Mouse (Mus musculus) kidney, postnatal 25 days (tissue): ENCODE measurements at regions not wholly inside any gene's neighbourhood (a gene's known extent, or its start where the extent isn't known, plus 50 kb on each side); places are given as distances from the start of the nearest gene placed in this dataset.

Source experiments
- DNase-seq, 2 experiments: peaks; one replicate each; pipeline ENCODE4 v3.0.0; 2021; ENCODE audit warnings: mixed read lengths in 2 of 2

DNA sequence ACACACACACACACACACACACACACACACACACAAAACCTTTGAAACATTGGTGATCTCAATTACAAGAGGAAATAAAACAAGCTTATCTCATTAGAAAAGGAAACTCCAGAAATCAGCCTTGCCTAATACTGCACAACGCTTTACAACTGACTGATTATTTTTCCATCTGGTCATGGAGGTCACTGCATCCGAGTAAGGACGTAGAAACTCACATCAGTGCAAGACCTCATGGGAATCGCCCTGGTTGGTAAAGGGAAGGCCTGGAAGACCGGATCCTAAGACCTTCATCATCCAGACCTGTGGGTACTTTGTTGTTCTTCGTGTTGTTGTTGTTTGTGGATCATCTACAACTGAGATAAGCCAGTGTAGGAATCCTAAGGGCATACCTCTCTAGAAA lies 77.8 kb upstream of the Sestd1 start:
- no peak for DNase-seq

DNA sequence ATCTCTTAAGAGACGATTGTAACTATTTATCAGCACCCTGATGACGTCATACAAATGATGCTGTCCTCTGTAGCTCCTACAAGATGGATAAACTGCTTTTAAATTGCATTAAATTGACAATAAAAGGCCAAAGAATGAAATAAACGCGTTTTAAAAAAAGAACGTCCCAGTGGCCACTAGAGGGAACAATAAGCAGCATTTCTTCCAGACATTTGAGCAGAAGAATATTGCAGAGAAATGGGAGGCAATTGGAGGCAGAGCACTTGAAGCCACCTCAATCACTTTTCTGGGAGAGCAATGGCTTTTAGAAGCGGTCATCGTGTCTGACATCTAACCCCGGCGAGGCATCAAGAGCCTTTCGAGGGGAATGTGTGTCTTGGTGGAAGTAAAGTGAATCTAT lies 76.4 kb upstream of the Sestd1 start:
- DNase-seq, result no peak

DNA sequence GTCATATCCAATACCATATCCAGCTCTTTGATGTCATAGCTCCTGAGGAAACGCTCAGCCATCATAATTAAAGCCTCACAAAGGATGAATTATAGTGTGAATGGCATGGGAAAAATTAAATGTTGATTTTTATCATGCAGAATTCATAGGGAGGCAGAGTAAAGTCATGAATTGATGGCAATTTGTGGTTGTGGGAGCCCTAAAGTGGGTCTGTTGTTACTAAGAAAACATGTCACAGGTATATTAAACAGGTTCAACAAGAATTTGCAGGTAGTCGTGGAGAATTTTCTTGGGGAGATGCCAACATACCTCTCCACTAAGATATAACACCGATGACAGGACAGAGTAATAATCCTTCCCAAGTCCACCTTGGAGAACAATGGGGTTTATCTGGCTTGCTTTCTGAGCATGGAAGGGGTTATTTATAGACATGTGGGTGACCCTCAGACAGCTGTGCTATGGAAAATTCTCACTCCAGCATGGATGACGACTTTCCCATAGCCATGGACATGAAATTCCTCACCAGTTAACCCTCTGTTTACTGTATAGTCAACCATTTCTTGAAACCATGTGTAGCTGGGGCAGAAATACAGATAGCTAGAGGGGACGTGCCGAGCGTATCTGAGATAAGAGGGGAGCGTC lies 71.7 kb upstream of the Sestd1 start:
- no peak for DNase-seq

DNA sequence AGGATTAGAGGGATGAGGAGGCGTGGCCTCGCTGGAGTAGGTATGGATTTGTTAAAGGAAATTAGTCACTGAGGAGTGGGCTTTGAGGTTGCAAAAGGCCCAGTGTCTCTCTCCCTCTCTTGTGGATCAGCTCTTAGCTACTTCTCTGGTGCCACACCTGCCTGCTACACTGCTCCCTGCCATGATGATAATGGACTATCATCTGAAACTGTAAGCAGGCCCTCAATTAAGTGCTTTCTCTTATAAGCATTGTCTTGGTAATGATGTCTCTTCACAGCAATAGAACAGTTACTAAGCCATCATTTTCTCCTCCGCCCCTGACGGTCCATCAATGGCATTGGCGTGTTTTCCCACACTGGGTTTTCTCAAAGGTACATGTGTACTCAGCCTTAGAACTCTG lies 66.6 kb upstream of the Sestd1 start:
- no peak for DNase-seq

DNA sequence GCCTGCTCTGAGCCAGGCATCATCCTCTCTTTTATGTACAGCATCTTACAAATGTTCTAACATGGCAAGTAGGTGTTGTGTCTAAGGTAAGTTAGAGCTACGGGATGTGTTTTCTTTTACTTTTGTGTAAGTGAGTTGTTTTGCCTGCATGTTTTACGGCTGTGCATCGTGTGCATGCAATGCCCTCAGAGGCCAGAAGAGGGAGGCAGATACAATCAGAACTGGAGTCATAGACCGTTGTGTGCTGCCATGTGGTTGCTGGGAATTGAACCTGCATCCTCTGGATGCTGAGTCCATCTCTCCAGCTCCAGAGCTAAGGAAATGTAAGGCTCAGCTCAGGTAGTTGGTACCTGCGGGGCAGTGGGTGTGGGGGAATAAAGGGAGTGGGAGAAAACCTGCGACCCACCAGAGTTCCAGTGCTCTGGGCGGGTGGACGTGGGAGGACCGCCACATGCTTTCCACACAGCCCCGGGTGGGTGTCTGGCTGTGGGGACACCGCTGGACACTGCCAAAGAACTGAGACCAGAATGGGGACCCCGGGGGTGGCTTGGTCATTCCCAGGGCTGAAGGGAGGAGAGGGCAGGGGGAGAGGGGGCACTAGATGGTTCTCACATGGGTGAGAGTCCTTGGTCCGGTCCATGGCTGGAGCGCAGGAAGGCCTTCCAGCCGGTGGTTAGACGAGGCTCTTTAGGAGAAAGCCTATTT lies 63.5 kb upstream of the Sestd1 start:
- peak in 1 of 2 experiments; percentile 14 for DNase-seq

DNA sequence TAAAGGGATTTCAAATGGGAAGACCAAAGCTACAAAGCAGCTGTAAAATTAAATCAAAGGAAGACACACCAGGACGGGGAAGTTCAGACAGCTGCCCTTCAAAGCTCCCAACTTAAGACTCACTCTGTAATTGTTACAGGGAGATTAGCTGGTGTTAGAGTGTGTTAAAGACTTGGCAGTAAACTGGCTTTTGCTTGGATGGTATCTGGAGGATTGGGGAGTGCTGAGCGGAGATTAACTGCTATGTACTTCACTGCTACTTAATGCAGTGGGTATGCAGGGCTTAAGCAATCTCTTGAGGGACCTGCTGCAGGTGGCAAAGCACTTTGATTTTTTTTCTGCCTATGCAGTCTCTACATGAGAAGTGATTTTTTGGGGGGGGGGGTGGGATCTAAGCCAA lies 62.0 kb upstream of the Sestd1 start:
- no peak for DNase-seq

DNA sequence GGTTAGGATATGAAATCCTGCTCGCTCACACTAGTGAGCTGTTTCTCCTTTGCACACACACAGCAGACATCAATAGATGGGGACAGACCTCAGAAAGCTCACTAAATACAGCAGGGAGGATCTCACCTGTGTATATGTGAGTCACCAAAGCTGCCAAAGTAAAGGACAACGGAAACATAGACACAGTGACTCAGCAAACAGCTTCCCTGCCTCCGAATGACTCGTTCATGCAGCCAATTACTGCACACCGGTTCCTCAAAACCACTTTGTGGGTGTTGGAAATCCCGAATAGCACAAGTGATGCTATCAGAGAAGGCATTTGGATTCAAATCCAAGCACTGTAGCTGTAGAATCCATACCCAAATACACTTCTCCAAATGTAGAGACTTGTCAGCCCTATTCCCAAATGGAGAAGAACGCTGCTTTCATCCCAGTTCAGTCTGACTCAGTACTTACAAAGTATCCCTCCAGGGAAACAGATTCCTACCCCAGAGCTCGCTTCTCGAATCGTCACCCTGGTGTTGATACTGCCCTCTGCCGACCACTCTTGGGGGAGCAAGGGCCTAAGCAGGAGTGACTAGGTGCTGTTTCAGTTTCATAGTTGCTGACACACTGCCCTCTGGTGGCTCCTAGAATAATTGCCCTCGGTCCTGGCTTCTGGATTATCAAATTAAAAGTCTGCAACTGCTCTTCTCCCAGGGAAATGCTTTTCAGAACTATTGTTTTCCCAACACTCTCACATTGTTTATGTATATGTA lies 61.4 kb upstream of the Sestd1 start:
- DNase-seq, result peak; percentile 94 to 98

DNA sequence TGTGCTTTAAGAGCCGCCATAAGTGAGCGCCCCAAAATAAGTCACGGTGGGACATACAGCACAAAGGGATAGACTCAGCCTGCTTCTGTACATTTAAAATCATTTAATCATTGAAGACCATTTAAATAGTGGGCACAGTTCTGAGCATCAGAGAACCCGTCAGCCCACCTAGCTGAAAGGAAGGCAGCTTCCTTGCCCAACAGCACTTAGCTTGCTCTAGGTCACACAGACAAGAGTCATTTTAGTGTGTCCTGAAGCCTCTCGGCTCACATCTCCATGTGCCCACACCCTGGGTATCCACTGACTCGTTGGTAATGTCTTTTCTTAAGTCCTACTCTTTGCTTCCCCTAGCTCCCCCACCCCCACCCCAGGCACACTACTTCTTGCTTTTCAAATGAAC lies 59.7 kb upstream of the Sestd1 start:
- DNase-seq, result no peak

DNA sequence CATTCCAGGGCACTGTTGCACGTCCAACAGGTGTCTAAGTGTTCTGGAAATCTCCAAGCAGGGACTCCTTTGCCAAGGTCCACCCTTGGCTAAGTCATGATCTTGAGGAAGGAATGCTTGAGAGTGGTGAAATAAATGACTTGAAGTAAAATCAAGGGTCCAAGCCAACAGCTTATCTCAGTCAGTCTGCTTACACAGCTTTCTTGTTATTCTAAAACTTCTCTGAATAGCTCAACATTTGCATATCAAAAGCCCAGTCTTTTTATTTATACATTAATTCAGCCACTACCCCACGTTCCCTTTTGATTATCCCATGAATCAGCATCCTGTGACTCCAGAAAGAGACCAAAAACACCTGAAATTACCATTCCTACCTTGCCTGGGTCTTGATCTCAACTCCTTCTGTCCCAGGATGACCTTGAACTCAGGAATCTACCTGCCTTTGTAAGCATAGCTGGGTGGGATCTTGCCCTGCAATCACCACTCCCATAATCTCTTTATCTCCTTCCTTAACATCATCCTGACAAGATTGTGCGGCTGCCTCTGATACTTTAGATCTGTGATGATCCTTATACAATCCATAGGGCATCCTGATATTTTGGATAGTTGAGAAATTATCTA lies 57.5 kb upstream of the Sestd1 start:
- DNase-seq, result no peak

DNA sequence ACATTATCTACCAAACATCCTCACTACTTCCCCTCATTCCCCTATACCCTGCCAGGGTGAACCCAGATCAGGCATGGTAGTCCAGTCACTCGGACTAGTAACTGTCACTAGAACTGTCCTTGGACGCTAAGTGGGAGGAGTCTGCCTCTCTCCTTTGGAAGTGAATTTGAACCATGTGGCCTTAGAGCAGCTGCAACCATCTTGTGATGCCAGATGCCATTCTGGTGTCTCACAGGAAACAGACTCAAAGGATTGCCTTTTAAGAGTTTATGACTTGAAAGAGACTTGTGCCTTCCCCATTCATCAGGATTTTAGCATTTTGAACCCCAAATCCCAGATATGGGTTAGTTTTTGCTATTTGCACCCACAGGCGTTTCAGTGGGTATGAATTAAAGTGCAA lies 56.9 kb upstream of the Sestd1 start:
- DNase-seq, result no peak

DNA sequence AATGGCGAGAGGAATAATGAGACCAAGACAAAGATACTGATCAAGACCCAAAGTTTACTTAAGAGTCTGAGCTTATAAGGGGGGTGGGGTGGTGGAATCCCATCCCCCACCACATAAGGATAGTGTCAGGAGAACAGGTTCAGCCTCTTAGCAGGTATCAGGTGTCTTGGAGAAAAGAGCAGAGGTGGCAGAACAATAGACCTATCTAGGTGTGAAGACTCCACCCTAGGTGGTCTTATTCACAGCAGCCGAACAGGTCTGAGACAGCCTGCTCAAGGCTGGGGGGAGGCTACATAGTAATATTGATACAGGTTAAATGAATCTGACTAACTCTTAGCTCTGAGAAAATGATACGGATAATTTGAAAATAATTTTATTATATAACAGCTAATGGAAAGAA lies 56.4 kb upstream of the Sestd1 start:
- DNase-seq, result no peak

DNA sequence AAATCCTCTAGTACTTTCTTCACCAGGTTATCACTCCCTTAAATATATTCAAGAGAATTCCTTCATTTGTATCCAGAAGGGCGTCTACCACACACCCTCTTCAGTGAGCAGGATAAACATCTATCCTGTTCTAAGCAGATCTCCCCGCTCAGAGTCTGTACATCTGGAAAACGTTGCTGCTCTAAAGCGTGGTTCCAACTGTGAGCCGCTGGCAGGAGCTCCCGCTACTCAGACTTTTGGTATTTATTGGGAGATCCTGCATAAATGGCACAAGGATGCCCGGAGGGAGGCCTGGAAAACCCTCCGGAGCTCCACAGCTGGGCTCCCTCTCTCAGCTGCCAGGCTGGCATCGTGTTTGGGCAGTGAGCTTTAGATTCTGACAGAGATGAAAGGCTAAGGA lies 54.3 kb upstream of the Sestd1 start:
- DNase-seq, result no peak

DNA sequence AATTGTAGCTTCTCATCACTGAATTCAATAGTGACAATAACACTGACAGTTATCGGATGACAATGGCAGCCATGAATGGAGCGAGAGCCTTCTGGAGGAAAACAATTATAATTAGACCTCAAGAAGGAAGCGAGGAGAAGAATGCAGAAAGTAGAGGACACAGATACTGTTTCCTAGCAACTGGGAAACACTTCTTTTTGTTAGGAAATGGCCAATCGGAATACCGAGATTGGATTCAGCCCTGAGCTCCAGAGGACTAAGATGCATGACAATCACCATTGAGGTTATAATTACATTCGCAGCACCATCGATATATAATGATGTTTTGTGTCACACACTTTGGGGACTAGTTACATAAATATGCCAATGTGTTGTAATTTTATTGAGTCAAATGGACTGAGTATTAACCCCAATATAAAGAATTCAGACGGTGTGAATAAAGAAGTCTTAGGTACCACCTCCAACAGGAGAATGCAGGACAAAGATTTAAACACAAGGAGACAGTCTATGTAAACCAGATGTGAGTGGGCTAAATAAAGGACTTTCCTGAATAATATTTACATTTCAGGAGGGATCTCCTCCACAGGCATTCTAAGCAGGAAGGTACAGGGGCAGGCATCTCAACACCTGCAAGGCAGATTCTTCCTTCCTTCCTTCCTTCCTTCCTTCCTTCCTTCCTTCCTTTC lies 53.1 kb upstream of the Sestd1 start:
- no peak for DNase-seq
